Mouse (Mus musculus): ENCODE measurements around the gene Ccdc162. TPM values are rescaled to one million over a fixed set of nuclear protein-coding genes. Genes with fewer than 3 reads are reported as not detected.

The Ccdc162 gene
- polyA plus RNA-seq, 2 experiments = 1.6 to 2.1 TPM

DNA sequence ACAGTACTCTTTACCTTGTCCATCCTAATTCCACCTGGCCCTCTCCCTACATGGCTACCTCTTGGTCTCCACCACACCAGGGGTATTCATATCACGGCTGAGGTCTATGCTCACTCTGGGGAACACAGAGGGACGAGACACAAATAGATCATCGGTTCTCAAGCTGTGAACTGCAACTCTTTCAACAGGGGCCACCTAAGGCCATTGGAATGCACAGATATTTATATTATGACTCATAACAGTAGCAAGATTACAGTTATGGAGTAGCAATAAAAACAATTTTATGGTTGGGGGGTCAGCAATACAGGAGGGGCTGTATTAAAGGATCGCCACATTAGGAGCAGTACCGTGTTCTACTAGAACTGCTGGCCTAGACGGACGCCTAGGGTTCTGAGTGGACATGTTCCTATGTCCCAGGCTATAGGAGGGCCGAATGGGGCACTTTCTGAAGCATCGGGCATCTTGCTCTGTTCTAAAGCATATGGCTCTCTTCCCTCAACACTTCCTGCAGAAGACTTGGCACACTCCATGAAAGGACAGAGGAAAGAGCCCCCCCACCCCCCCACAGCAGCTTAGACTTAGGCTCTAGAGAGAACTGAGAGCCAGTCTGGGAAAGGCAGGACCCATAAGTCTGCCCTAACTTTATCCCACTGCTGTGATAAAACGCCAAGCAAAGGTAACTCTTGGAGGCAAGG is 154.6 kb downstream of the Ccdc162 start:
- DNase-seq (ENCODE audit: low spot score) = no peak
- TF ChIP-seq POLR2A (IDR thresholded peaks at IDR 0.05; ENCODE audit: borderline replicate concordance, extremely low read depth, insufficient read depth, insufficient read length) = no peak
- Histone ChIP-seq H3K4me1 (ENCODE audit: control insufficient read depth, insufficient read depth, low read length) (no peaks in the 10 kb centered on the region), H3K4me3 (replicated peaks; ENCODE audit: low read length) (no peak overlapping the region), H3K36me3 (ENCODE audit: control insufficient read depth, insufficient read depth, low read length) (no peaks in the 10 kb centered on the region), H3K9me3 (ENCODE audit: control insufficient read depth, low read length) (peaks cover 4% of the 10 kb centered on the region; the same call in 1 of the 2 replicates), H3K4me2 (replicated peaks; ENCODE audit: low read depth, low read length, severe bottlenecking) (no peak overlapping the region), H3K27ac (replicated peaks; ENCODE audit: low read depth, low read length) (no peak overlapping the region), H3K9ac (ENCODE audit: low read depth, low read length, severe bottlenecking) (no peak overlapping the region), H3K27me3 (ENCODE audit: control insufficient read depth, insufficient read depth, low read length) (no peaks in the 10 kb centered on the region)
- 89% methylated on average over 10 of the region's 10 CpGs for WGBS
- ATAC-seq (ENCODE audit: low FRiP score, low read depth) = no peak

DNA sequence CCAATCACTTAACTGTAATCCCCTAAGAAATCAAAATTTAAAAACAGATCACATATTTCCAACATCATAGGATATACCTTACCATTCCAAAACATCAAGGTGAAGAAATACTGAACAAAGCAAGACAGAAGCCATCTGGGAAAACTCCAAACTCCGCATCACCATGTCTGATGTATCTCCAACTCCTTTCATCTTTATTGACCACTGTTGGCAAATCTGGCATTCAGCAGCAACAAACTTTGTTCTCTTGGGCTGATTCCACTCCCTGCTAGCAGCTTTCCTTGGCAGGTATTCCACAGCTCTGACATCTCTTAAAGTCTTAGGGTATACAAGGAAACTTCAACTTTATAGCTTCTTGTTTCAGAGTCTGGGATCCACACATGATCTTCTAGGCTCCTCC is 158.0 kb downstream of the Ccdc162 start:
- Histone ChIP-seq H3K36me3 (ENCODE audit: control insufficient read depth, insufficient read depth, low read length) (no peaks in the 10 kb centered on the region), H3K9me3 (ENCODE audit: control insufficient read depth, low read length) (peaks cover 4% of the 10 kb centered on the region; the same call in 1 of the 2 replicates), H3K4me3 (replicated peaks; ENCODE audit: low read length) (no peak overlapping the region), H3K9ac (ENCODE audit: low read depth, low read length, severe bottlenecking) (no peak overlapping the region), H3K4me2 (replicated peaks; ENCODE audit: low read depth, low read length, severe bottlenecking) (no peak overlapping the region), H3K27me3 (ENCODE audit: control insufficient read depth, insufficient read depth, low read length) (no peaks in the 10 kb centered on the region), H3K27ac (replicated peaks; ENCODE audit: low read depth, low read length) (no peak overlapping the region), H3K4me1 (ENCODE audit: control insufficient read depth, insufficient read depth, low read length) (peaks cover 5% of the 10 kb centered on the region)
- no peak for TF ChIP-seq POLR2A (IDR thresholded peaks at IDR 0.05; ENCODE audit: borderline replicate concordance, extremely low read depth, insufficient read depth, insufficient read length)
- WGBS = 97% methylated on average over 1 of the region's 1 CpGs
- ATAC-seq (ENCODE audit: low FRiP score, low read depth) (no peak), DNase-seq (ENCODE audit: low spot score) (no peak)

DNA sequence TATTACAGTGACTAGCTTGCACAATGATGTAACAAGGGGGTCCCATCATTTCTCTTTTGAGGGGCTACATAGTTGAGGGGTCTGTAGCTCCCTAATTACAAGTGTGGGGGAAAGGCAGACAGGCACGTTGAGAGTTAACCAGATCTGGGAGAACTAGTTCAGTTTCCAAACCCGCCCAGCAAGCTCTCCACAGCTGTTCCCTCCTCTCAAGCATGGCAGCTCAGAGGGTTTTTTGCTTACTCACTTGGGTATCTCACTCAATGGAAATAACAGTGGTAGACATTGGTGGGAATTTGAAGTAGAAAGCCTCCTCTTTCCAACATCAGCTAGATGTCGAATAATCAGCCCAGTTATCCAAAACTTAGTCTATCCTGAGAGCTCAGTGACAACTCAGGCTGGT is 161.4 kb downstream of the Ccdc162 start:
- TF ChIP-seq POLR2A (IDR thresholded peaks at IDR 0.05; ENCODE audit: borderline replicate concordance, extremely low read depth, insufficient read depth, insufficient read length) = no peak
- no peak for DNase-seq (ENCODE audit: low spot score)

DNA sequence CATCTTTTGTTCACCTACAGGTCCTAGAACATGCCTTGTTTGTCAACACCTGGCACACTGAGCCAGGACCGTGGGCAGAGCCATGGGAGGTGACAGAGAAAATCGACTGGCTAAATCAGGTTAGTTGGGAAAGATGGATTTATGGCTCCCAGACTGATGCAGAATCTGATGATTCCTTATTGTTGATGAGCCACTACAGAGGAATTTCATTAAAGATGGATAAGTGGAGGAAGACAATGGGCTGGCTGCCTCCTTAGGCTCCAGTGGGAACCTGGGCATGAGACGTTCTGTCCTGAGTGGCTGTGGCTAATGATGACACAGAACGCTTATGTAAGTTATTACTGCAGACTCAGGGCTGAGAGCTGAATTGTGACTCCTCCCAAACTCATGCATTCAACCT is 162.7 kb downstream of the Ccdc162 start:
- 0 out of 2 replicates have a peak overlapping the region, but pooled peaks have one; percentile 16 for H3K9ac ChIP-seq (ENCODE audit: low read depth, low read length, severe bottlenecking)
- H3K4me3 ChIP-seq (replicated peaks; ENCODE audit: low read length) = no peak overlapping the region
- H3K4me1 ChIP-seq (ENCODE audit: control insufficient read depth, insufficient read depth, low read length) = peaks cover 26% of the 10 kb centered on the region
- TF ChIP-seq POLR2A (IDR thresholded peaks at IDR 0.05; ENCODE audit: borderline replicate concordance, extremely low read depth, insufficient read depth, insufficient read length) = no peak
- no peaks in the 10 kb centered on the region for H3K36me3 ChIP-seq (ENCODE audit: control insufficient read depth, insufficient read depth, low read length)
- ATAC-seq (ENCODE audit: low FRiP score, low read depth) = no peak
- peaks cover 7% of the 10 kb centered on the region for H3K9me3 ChIP-seq (ENCODE audit: control insufficient read depth, low read length)
- WGBS = 52% methylated on average over 4 of the region's 4 CpGs
- H3K27ac ChIP-seq (replicated peaks; ENCODE audit: low read depth, low read length) = peak overlapping the region; percentile 21
- H3K27me3 ChIP-seq (ENCODE audit: control insufficient read depth, insufficient read depth, low read length) = no peaks in the 10 kb centered on the region
- no peak overlapping the region for H3K4me2 ChIP-seq (replicated peaks; ENCODE audit: low read depth, low read length, severe bottlenecking)
- DNase-seq (ENCODE audit: low spot score) = no peak

More for the DNA sequence above, 161.4 kb downstream of the Ccdc162 start:
- H3K4me1 ChIP-seq (ENCODE audit: control insufficient read depth, insufficient read depth, low read length) = peaks cover 26% of the 10 kb centered on the region
- H3K36me3 ChIP-seq (ENCODE audit: control insufficient read depth, insufficient read depth, low read length) = no peaks in the 10 kb centered on the region
- no peak overlapping the region for H3K9ac ChIP-seq (ENCODE audit: low read depth, low read length, severe bottlenecking)
- WGBS = 79% methylated on average over 3 of the region's 3 CpGs
- H3K9me3 ChIP-seq (ENCODE audit: control insufficient read depth, low read length) = 0 out of 2 replicates have a peak, but pooled peaks cover under 1% of the 10 kb centered on the region
- ATAC-seq (ENCODE audit: low FRiP score, low read depth) = no peak
- no peak overlapping the region for H3K4me3 ChIP-seq (replicated peaks; ENCODE audit: low read length)
- H3K27me3 ChIP-seq (ENCODE audit: control insufficient read depth, insufficient read depth, low read length) = no peaks in the 10 kb centered on the region
- no peak overlapping the region for H3K4me2 ChIP-seq (replicated peaks; ENCODE audit: low read depth, low read length, severe bottlenecking)
- no peak overlapping the region for H3K27ac ChIP-seq (replicated peaks; ENCODE audit: low read depth, low read length)

DNA sequence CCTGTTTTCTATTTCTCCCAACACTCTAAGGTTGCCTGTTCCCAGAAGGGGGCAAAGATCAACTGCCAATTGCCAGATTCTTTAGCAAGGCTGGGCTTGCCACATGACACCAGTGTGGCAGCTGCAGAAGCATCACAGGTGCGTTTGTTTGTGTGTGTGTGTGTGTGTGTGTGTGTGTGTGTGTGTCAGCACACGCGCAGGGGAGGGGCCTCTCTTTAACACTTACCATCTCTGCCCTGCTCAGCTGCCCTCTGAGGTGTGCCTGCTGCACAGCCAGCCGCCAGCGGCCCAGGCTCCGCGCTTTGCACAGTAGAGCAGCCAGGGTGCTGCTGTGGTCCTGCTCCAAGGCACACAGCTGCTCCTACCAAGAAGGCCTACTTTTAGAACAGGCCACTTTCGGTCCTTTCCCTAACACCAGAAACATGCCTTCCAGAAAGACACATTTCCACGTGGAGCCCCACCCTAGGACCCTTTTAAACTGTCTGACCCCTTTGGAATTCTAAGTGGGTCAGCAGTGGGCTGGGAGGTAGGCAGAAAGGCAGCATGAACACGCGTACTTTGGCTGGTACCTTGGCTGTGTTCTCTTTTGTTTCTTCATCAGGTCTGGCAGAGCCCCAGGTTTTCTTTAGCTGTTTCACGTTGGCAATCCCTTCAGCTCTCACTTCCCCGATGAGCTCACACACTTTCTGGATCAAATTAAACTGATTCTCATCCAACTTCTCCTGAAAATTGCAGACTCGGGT is 163.4 kb downstream of the Ccdc162 start:
- Histone ChIP-seq H3K9me3 (ENCODE audit: control insufficient read depth, low read length) (peaks cover 7% of the 10 kb centered on the region), H3K4me1 (ENCODE audit: control insufficient read depth, insufficient read depth, low read length) (peaks cover 26% of the 10 kb centered on the region), H3K4me2 (replicated peaks; ENCODE audit: low read depth, low read length, severe bottlenecking) (no peak overlapping the region), H3K4me3 (replicated peaks; ENCODE audit: low read length) (no peak overlapping the region), H3K27ac (replicated peaks; ENCODE audit: low read depth, low read length) (peak overlapping the region; percentile 21), H3K36me3 (ENCODE audit: control insufficient read depth, insufficient read depth, low read length) (no peaks in the 10 kb centered on the region), H3K27me3 (ENCODE audit: control insufficient read depth, insufficient read depth, low read length) (no peaks in the 10 kb centered on the region), H3K9ac (ENCODE audit: low read depth, low read length, severe bottlenecking) (0 out of 2 replicates have a peak overlapping the region, but pooled peaks have one; percentile 16)
- WGBS = 23% methylated on average over 14 of the region's 14 CpGs
- no peak for TF ChIP-seq POLR2A (IDR thresholded peaks at IDR 0.05; ENCODE audit: borderline replicate concordance, extremely low read depth, insufficient read depth, insufficient read length)
- ATAC-seq (ENCODE audit: low FRiP score, low read depth) (peak; percentile 86), DNase-seq (ENCODE audit: low spot score) (peak; percentile 46)
